Comparison of ENCODE assay signal across 12 mouse cellular contexts in the genomic region with DNA sequence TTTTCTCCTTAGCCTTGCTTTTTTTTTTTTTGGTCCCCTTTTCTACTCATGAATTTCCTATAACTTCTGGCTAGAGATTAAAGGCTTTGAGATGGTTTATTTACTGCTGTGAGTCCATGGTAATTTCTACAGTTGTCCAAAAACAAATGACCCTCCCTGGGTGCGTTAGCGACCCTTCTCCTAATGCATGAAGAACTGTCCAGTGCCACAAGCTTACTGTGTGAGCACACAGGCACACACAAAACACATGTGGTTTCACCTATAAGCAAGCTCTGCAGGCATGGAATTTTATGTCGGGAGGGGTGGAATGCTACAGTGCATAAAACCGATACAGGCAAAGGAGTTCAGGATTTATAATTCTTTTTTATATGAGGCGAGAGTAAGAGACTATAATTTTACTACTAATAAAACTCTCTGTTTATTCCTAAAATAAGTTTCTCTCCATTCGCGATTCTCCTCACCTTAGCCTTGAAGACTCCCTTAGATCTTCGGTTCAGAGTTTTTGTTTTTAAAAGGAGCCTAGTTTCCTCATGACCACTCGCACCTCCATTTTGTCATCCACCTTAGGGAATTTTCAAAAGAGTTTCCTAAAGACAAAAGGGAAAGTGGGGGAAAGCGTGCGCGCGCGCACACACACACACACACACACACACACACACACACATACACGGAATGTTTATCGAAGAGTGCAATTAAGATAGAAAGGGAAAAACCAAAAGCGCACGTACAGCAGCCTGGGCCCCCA. TPM values are rescaled to one million over a fixed set of nuclear protein-coding genes. Genes with fewer than 3 reads are reported as not detected.
DNase-seq lines count a peak whose midpoint lies in the region; ATAC-seq and TF ChIP-seq lines count a peak whose summit lies in the region.
"Had no signal": no experiment of that assay in that cellular context is flagged by ENCODE, and none has a peak within 500 bp of the region (broad histone marks: within the 10 kb centered on the region; RNA-seq: fewer than 3 reads in every experiment).

No protein-coding gene starts in this region.

- peak overlapping the region; percentile 30; the same call in 1 of the 2 replicates for H3K9ac ChIP-seq in ES-Bruce4 (ENCODE audit: low read depth, poor library complexity, severe bottlenecking)
- H3K9ac ChIP-seq in hindbrain, embryonic 11.5 days (ENCODE audit: low read depth, low read length), result no peak overlapping the region
- no peak overlapping the region for H3K9ac ChIP-seq in liver, embryonic 16.5 days (ENCODE audit: low read depth, low read length)

- WGBS in hindbrain, embryonic 11.5 days, result 3% methylated on average over 18 of the region's 18 CpGs
- 5% methylated on average over 18 of the region's 18 CpGs for WGBS in liver, embryonic 16.5 days (ENCODE audit: insufficient replicate concordance)

- peak overlapping the region; percentile 65 for H3K4me3 ChIP-seq in gastrocnemius, adult 2 months
- peak overlapping the region; percentile 58; the same call in 1 of the 2 replicates for H3K4me3 ChIP-seq in ES-Bruce4 (ENCODE audit: low read depth, low read length)
- peak overlapping the region; percentile 24 for H3K4me3 ChIP-seq in hindbrain, embryonic 11.5 days (ENCODE audit: low read depth, low read length)
- H3K4me3 ChIP-seq in liver, embryonic 16.5 days (ENCODE audit: low read depth, low read length), result peak overlapping the region; percentile 29; the same call in 1 of the 2 replicates
- H3K4me3 ChIP-seq in layer of hippocampus, adult 2 months, result no peak overlapping the region; the same call in 1 of the 2 replicates

- H3K27me3 ChIP-seq in ES-Bruce4 (ENCODE audit: control insufficient read depth, insufficient read depth, low read length, poor library complexity, severe bottlenecking), result peaks cover 15% of the 10 kb centered on the region
- peaks cover 67% of the 10 kb centered on the region for H3K27me3 ChIP-seq in hindbrain, embryonic 11.5 days (ENCODE audit: control insufficient read depth, insufficient read depth, low read length)
- H3K27me3 ChIP-seq in liver, embryonic 16.5 days (ENCODE audit: control insufficient read depth, insufficient read depth, low read depth, low read length), result peaks cover 80% of the 10 kb centered on the region

- peak overlapping the region; percentile 39 for H3K4me2 ChIP-seq in hindbrain, embryonic 11.5 days (replicated peaks; ENCODE audit: low read depth, low read length)
- peak overlapping the region; percentile 8; the same call in 1 of the 2 replicates for H3K4me2 ChIP-seq in liver, embryonic 16.5 days (ENCODE audit: low read depth, low read length)

- H3K36me3 ChIP-seq in ES-Bruce4 (ENCODE audit: control insufficient read depth, insufficient read depth, low read length, poor library complexity, severe bottlenecking), result no peaks in the 10 kb centered on the region
- no peaks in the 10 kb centered on the region for H3K36me3 ChIP-seq in hindbrain, embryonic 11.5 days (ENCODE audit: control insufficient read depth, insufficient read depth, low read length)
- no peaks in the 10 kb centered on the region for H3K36me3 ChIP-seq in liver, embryonic 16.5 days (ENCODE audit: control insufficient read depth, insufficient read depth)

- TF ChIP-seq CTCF in gastrocnemius, adult 2 months (IDR thresholded peaks at IDR 0.05), result no peak
- no peak for TF ChIP-seq CTCF in ES-Bruce4 (IDR thresholded peaks at IDR 0.05; ENCODE audit: low read depth, low read length)
- TF ChIP-seq CTCF in layer of hippocampus, adult 2 months (conservative IDR thresholded peaks at IDR 0.05), result no peak

- DNase-seq in gastrocnemius, adult 2 months, result peak; percentile 1
- DNase-seq in gastrocnemius, adult 18-20 months (ENCODE audit: low spot score), result no peak
- peak; percentile 50 for DNase-seq in hindbrain, embryonic 11.5 days (ENCODE audit: low spot score)
- DNase-seq in spleen, adult 18-20 months, result no peak
- DNase-seq in right cerebral cortex, postnatal 4 days, result no peak
- DNase-seq in layer of hippocampus, adult 2 months (ENCODE audit: low spot score in 2 of 2), result no peak
- DNase-seq: adrenal gland, adult 8-10 months; lung, adult 18-20 months had no signal

- H3K9me3 ChIP-seq in ES-Bruce4 (replicated peaks; ENCODE audit: control insufficient read depth, insufficient read depth, low read length, poor library complexity, severe bottlenecking), result no peaks in the 10 kb centered on the region
- no peaks in the 10 kb centered on the region for H3K9me3 ChIP-seq in hindbrain, embryonic 11.5 days (ENCODE audit: control insufficient read depth, low read length)
- H3K9me3 ChIP-seq in liver, embryonic 16.5 days (replicated peaks; ENCODE audit: control insufficient read depth, low read length), result no peaks in the 10 kb centered on the region

- intact Hi-C loops in gastrocnemius, adult 2 months (cut with DNase I), result no loop called here

- TF ChIP-seq EP300 in ES-Bruce4 (IDR thresholded peaks at IDR 0.05; ENCODE audit: insufficient read depth, low read depth, low read length), result no peak

- H3K27ac ChIP-seq in gastrocnemius, adult 2 months, result no peak overlapping the region
- no peak overlapping the region for H3K27ac ChIP-seq in ES-Bruce4 (ENCODE audit: insufficient read depth, low read length)
- H3K27ac ChIP-seq in hindbrain, embryonic 11.5 days (ENCODE audit: low read depth, low read length), result no peak overlapping the region
- H3K27ac ChIP-seq in liver, embryonic 16.5 days (ENCODE audit: low read length), result no peak overlapping the region
- no peak overlapping the region for H3K27ac ChIP-seq in layer of hippocampus, adult 2 months

- no peaks in the 10 kb centered on the region for H3K4me1 ChIP-seq in ES-Bruce4 (ENCODE audit: control insufficient read depth, insufficient read depth, low read length)
- H3K4me1 ChIP-seq in hindbrain, embryonic 11.5 days (replicated peaks; ENCODE audit: control insufficient read depth, insufficient read depth, low read length), result peaks cover 4% of the 10 kb centered on the region
- H3K4me1 ChIP-seq in liver, embryonic 16.5 days (ENCODE audit: control insufficient read depth, low read depth, low read length), result peaks cover 5% of the 10 kb centered on the region; the same call in 1 of the 2 replicates

- ATAC-seq in hindbrain, embryonic 11.5 days (ENCODE audit: low FRiP score), result no peak
- ATAC-seq in liver, embryonic 16.5 days (ENCODE audit: low read depth), result no peak

- no peak for TF ChIP-seq POLR2A in ES-Bruce4 (IDR thresholded peaks at IDR 0.05; ENCODE audit: insufficient read depth, low read length)

RNA-seq across cellular contexts. Expression of gene Alx3, which starts 12.5 kb away (rescaled TPM):
- not detected for total RNA-seq in gastrocnemius, adult 2 months (2021)
- total RNA-seq in gastrocnemius, adult 18-20 months (2021), result not detected
- 0.31 and 1.2 TPM in 2 replicates for polyA plus RNA-seq in ES-Bruce4 (2011; ENCODE audit: insufficient read depth, insufficient read length, low read depth, missing spikeins)
- 0.73 and 1.5 TPM in 2 replicates for polyA plus RNA-seq in hindbrain, embryonic 11.5 days (2014; fragmentation: Nextera tagmentation; extraction: Ambion mirVana)
- 0.09 TPM in 1 of 2 replicates, not detected in the other for polyA plus RNA-seq in liver, embryonic 16.5 days (2015; fragmentation: Nextera tagmentation; extraction: Ambion mirVana)
- total RNA-seq in layer of hippocampus, adult 2 months (2021), result under 1 TPM; 0.56 to 0.84 TPM
- total RNA-seq: adrenal gland, adult 8-10 months had no signal

RNA-seq across cellular contexts. Expression of gene Ubl4b, which starts 27.4 kb away (rescaled TPM):
- total RNA-seq in gastrocnemius, adult 2 months (2021), result not detected
- total RNA-seq in gastrocnemius, adult 18-20 months (2021), result not detected
- polyA plus RNA-seq in ES-Bruce4 (2011; ENCODE audit: insufficient read depth, insufficient read length, low read depth, missing spikeins), result not detected in 2 replicates
- not detected in 2 replicates for polyA plus RNA-seq in hindbrain, embryonic 11.5 days (2014; fragmentation: Nextera tagmentation; extraction: Ambion mirVana)
- not detected in 2 replicates for polyA plus RNA-seq in liver, embryonic 16.5 days (2015; fragmentation: Nextera tagmentation; extraction: Ambion mirVana)
- not detected for total RNA-seq in layer of hippocampus, adult 2 months (2021)
- total RNA-seq: adrenal gland, adult 8-10 months had no signal

RNA-seq across cellular contexts. Expression of gene Gm10961, which starts 48.8 kb away (rescaled TPM):
- not detected for total RNA-seq in gastrocnemius, adult 2 months (2021)
- total RNA-seq in gastrocnemius, adult 18-20 months (2021), result not detected
- polyA plus RNA-seq in ES-Bruce4 (2011; ENCODE audit: insufficient read depth, insufficient read length, low read depth, missing spikeins), result not detected in 2 replicates
- polyA plus RNA-seq in hindbrain, embryonic 11.5 days (2014; fragmentation: Nextera tagmentation; extraction: Ambion mirVana), result not detected in 2 replicates
- not detected in 2 replicates for polyA plus RNA-seq in liver, embryonic 16.5 days (2015; fragmentation: Nextera tagmentation; extraction: Ambion mirVana)
- not detected for total RNA-seq in layer of hippocampus, adult 2 months (2021)
- total RNA-seq: adrenal gland, adult 8-10 months had no signal
- polyA plus RNA-seq: frontal cortex, adult 2 months; testis, adult 2 months had no signal

RNA-seq across cellular contexts. Expression of gene Strip1, which starts 49.2 kb away (rescaled TPM):
- total RNA-seq in gastrocnemius, adult 2 months (2021), result 10 to 100 TPM; 16.6 to 20.4 TPM
- total RNA-seq in gastrocnemius, adult 18-20 months (2021), result 10 to 100 TPM; 15.1 to 17.9 TPM
- polyA plus RNA-seq in ES-Bruce4 (2011; ENCODE audit: insufficient read depth, insufficient read length, low read depth, missing spikeins), result 22.6 and 23.5 TPM in 2 replicates
- polyA plus RNA-seq in hindbrain, embryonic 11.5 days (2014; fragmentation: Nextera tagmentation; extraction: Ambion mirVana), result 85.1 and 100 TPM in 2 replicates
- polyA plus RNA-seq in liver, embryonic 16.5 days (2015; fragmentation: Nextera tagmentation; extraction: Ambion mirVana), result 8.6 and 8.7 TPM in 2 replicates
- 10 to 100 TPM; 74.5 to 79.2 TPM for total RNA-seq in layer of hippocampus, adult 2 months (2021)

Comparison
In these comparisons a context has a peak if more than half of its experiments do, and no peak if none do; other contexts are left out.
1. DNase-seq: peak in gastrocnemius, adult 2 months (single experiment) and hindbrain, embryonic 11.5 days (single experiment); none in gastrocnemius, adult 18-20 months (single experiment), spleen, adult 18-20 months (0 of 2), right cerebral cortex, postnatal 4 days (single experiment) and layer of hippocampus, adult 2 months (0 of 2).